Mouse (Mus musculus) adrenal gland, postnatal 14 days (tissue): ENCODE results near the gene Celf3. TPM values are rescaled to one million over a fixed set of nuclear protein-coding genes. Genes with fewer than 3 reads are reported as not detected.
A peak's percentile ranks its signal among the peaks of the same experiment; 100 is the strongest.

Experiments
- DNase-seq: peaks from one replicate; pipeline ENCODE4 v3.0.0; 2021; ENCODE audit warnings: mixed read lengths
- total RNA-seq: library from RNA; stranded (reverse); gene quantifications from 2 replicates; pipeline ENCODE4 v1.2.3, GENCODE M21; 2021

Celf3 gene
- total RNA-seq, 1 experiment from 2014 or later, result 21.8 TPM

DNA sequence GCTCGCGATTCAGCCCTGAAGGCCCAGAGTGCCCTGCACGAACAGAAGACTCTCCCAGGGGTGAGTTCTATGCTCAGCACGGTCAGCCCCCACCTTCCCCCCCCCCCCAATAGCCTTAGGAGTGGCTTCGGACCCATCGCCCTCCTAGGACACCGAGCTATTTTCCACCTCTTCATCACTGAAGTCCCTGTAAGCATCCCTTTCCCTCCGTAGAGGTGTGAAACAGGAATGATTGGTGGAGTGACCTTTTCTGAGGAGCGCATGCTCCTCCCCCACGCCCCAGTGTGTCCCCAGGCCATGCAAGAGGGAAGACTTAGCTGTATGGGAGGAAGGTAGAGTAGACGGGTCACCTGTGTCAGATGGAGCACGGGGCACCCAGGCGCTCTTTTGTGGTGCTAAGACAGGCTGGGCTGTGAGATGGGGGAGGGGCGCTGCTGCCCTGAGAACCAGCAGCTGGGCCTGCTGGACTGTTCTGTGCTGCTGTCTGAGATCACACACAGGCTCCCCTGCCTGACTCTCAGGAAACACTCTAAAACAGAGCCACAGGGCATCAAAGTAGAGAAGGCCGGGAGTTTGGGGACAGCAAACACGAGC is 2.3 kb downstream of the Celf3 start, which contains the start of gene Riiad1:
Riiad1 (minus strand) TSS at position 51 of the 594 bp plus-strand sequence.
- no peak for DNase-seq

DNA sequence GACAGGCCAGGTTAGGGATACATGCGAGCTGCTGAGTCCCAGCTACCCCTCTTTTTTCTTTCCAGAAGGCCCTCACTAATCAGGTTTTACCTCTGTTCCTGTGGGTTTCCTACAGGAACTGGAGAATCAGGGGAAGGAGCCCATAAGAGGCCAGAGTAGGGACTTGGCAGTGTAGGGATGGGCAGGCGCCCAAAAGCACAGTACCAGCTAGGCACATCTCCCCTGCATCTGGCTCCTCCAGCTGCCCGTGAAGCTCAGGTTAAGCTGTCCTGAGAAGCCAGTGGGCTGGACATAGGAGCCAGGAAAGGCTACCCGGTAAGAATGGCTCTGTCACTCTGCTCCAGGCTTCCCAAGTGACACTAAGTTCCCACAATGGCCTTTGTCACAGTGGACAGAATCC is 3.3 kb downstream of the Celf3 start:
- DNase-seq, result no peak

DNA sequence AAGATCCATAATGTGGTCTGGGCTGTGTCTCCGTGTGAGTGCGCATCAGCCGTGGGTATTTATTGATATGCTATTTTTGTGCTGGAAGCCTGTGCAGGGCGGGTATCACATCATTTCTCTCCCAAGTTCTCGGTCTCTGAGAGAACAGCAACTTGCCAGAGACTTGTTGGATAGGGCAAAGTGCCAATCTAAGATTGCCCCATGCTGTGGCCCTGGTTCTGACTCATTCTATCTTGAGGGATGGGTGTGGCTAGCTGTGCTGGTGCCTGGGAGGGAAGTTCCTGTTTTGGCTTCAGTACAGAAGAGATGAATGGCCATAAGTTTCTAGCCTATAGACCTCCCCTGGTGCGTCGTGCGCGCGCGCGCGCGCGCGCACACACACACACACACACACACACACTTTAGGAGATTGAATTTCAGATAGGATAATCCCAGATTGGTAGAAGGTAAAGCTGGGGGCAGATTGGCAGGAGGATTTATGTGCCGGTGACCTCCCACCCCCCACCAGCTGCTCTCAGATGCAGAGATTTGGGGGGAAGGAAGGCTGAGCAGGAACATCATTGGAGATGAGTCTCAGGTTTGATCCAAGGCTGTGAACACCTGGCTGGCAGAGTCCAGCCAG is 4.8 kb downstream of the Celf3 start:
- peak; percentile 62 for DNase-seq

DNA sequence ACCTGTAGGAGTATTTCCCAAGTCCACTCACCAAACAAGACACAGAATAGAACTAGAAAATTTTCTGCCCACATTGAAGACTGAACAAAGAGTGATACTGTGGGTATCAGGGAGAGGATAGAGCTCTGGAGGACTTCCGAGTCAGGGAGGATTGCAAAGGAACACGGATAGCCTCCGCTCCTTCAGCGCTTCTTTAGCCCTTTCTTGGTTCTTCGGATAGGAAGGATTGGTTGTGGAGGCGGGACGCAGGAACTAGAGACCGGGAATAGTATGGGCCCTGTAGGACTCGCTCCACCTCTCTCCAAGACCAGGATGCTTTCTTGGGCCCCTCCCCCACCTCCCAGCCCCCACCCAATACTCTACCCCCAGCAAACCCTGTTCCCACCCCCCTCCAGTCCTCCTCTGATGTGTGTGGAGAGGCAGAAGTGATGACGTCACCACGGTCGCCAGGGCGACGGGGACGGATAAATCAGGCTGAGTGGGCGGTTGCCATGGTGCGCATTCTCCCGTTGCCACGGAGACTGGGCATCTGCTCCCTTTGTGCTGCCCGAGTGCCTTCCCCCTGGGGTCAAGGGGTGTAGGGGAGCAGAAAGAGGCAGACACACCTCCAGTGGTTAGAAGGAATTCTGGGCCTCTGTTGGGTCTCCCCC is 5.8 kb downstream of the Celf3 start:
- peak; percentile 81 for DNase-seq

DNA sequence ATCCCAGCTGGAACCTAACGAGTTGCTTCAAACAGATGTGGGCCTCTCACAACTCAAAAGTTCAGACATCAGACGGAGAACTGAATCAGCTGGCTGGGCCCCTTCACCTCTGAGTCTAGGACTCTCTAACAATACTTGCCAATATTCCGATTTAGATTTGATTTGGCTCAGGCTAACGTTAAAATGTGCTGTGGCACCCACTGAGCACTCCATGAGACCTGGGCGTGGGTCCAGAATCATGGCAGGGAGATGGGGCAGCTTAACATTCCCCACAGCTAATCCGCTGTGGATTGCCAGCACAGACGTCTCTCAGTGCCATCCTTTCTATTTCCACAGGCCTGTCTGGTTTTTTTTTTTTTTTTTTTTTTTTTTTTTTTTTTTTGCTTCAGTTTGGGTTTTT is 7.8 kb downstream of the Celf3 start:
- DNase-seq, result no peak

DNA sequence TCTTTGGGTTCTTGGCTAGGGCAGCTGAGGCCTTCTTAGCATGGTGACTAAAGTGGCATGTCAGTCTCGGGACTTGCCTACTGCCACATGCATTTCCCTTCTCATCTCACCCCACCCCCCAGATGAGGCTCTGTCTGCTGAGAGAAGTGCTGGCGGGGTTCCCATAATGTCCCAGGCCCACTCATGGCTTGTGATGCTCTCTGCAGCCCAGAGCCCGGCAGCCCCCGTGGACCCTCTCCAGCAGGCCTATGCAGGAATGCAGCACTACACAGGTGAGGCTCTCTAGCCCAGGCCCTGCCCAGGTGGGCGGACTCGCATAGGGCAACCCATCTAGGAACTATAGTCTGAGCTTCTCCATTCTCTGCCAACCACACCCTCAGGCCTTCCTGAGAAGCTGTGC is 9.5 kb downstream of the Celf3 start:
- no peak for DNase-seq

DNA sequence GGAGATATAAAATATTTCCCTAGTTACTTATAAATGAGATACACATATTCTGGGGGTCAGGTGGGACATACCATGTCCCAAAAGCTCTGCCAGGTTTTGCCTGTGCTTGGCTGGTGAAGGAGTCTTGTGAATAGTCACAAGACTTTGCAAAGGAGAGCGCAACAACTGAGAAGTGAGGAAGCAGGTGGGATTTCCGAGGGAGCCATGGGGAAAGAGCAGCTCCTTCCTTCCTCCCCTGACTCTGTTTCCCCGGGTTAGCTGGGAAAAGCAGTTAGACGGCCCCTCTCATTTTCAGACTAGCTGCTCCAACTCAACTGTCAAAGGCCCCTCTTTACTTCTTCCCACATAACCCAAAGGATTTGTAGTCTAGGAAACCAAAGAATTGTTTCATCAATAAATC is 19.1 kb downstream of the Celf3 start:
- DNase-seq, result no peak

DNA sequence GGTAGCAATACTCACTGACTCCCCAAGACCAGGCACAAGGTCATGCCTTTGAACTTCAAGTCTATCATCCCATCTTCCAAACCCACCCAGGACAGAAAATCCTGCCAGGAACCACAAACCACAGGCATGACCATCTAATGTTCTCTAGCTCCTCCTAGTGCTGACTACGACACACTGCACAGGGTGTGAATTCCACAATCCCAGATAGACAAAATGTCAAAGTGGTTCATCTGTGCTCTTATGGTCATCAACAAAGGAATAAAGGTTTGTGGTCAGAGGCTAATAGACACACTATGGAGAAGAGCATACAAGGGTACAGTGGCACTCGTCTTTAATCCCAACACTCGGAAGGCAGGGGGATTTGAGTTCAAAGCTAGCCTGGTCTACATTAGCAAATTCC is 24.1 kb downstream of the Celf3 start:
- no peak for DNase-seq

DNA sequence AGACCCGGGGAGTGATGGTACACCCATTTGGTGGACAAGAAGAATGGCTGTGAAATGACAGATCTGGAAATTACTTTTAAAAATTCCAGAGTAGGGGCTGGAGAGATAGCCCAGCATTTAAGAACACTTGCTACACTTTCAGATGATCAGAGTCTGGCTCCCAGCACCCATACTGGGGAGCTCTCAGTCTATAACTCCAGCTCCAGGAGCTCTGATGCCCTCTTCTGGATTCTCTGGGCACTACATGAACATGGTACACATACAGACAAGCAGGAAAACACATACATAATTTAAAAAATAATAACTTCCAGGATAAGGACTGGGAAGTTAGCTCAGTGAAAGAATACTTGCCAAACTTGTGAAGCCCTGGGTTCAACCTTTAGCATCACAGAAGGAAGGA is 28.6 kb downstream of the Celf3 start:
- DNase-seq, result no peak

DNA sequence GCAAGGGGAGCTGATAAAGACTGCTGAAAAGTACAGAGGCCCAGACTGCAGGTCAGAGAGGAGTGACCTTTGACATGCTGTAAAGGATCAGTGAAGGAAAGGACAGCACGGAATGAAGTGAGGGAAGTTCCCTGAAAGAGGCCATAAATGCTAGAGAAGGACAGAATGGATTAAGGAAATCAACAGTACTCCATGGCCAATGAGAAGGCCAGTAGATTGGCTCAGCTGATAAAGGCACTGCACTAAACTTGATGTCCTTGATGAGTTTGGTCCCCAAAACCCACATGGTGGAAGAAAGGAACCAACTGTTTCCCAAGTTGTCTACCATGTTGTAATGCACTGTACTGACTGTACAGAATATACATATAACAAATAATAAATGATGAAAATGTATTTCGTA is 48.6 kb downstream of the Celf3 start:
- DNase-seq, result no peak

DNA sequence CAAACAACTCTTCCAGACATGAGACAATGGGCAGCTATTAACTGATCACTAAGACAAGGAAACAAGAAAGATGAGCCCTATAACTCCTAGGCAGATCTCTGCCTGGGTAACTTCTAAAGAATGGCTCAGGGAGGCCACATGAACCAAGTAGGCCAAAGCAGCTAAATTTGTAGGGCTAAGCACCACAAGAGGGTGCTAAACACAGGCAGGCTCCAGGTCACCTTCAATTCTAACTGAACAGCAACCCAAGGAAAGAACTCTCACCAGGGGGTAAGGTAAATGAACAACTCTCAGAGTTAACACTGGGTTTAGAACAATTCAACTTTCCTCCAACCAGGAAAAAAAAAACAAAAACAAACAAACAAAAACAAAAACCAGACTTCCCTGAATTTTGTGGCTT is 55.9 kb downstream of the Celf3 start:
- peak; percentile 59 for DNase-seq

DNA sequence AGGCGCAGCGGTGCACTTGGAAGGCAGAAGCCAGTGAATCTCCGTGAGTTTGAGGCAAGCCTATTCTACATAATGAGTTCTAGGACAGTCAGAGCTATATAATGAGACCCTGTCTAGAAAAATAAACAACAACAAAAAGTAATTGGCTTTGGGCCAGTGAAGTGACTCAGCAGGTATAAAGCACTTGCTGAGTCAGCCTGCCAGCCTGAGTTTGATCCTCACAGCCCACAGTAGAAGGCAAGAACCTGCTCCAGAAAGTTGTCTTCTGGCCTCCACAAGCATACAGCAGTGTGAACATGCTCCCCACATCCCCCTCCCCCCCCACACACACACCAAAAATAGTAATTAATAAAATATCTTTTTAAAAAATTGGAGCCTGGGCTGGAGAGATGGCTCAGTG is 59.1 kb downstream of the Celf3 start:
- DNase-seq, result peak; percentile 5

Other genes with a start within 250 kb of the Celf3 start
- not detected in 2 replicates for gene Gm4778, start 214.3 kb upstream of the Celf3 start, total RNA-seq
- 9.9 and 10.2 TPM in 2 replicates for gene Them4, start 168.2 kb upstream of the Celf3 start, total RNA-seq
- gene Them5, start 136.2 kb upstream of the Celf3 start, total RNA-seq, result not detected in 2 replicates
- gene C2cd4d, start 115.9 kb upstream of the Celf3 start, total RNA-seq, result 0.41 and 0.56 TPM in 2 replicates
- 21.3 and 26.3 TPM in 2 replicates for gene Rorc, start 105.5 kb upstream of the Celf3 start, total RNA-seq
- 0.44 and 0.83 TPM in 2 replicates for gene Lingo4, start 79.8 kb upstream of the Celf3 start, total RNA-seq
- gene Tdrkh, start 65.0 kb upstream of the Celf3 start, total RNA-seq, result 10.7 and 10.9 TPM in 2 replicates
- gene Mrpl9, start 35.0 kb upstream of the Celf3 start, total RNA-seq, result 87.6 and 87.8 TPM in 2 replicates
- not detected in 2 replicates for gene Oaz3, start 34.4 kb upstream of the Celf3 start, total RNA-seq
- gene Riiad1, start 2.0 kb downstream of the Celf3 start, total RNA-seq, result 4.0 and 4.4 TPM in 2 replicates
- gene Snx27, start 104.4 kb downstream of the Celf3 start, total RNA-seq, result 35.7 and 37.5 TPM in 2 replicates
- gene Gm10972, start 164.8 kb downstream of the Celf3 start, total RNA-seq, result not detected in 2 replicates
- gene Tuft1, start 180.6 kb downstream of the Celf3 start, total RNA-seq, result 7.1 and 7.4 TPM in 2 replicates
- gene Selenbp2, start 215.3 kb downstream of the Celf3 start, total RNA-seq, result 17.3 and 89.6 TPM in 2 replicates